Mouse (Mus musculus): ENCODE measurements at regions not wholly inside any gene's neighbourhood (a gene's known extent, or its start where the extent isn't known, plus 50 kb on each side); places are given as distances from the start of the nearest gene placed in this dataset.
"Not testable (repeated sequence)": the region's sequence is repeated elsewhere in the genome, so short reads cannot be mapped to it uniquely, and the experiment has no call there.

GRCm38 (mm10) chr10:117567379-117568137 lies 61.7 kb upstream of the Cpm start:
- no peak for DNase-seq (ENCODE audit: low spot score in 2 of 2)

- DNase-seq (ENCODE audit: low spot score in 2 of 2): no peak
These were observed 62.5 kb upstream of the Cpm start for GRCm38 (mm10) chr10:117566648-117567378.

- no peak for DNase-seq (ENCODE audit: low spot score in 2 of 2)
These were observed 63.1 kb upstream of the Cpm start for GRCm38 (mm10) chr10:117566204-117566603.

- no peak for DNase-seq (ENCODE audit: low spot score in 2 of 2)
These were observed 63.7 kb upstream of the Cpm start for GRCm38 (mm10) chr10:117565529-117566086.

GRCm38 (mm10) chr10:117565110-117565509 lies 64.2 kb upstream of the Cpm start:
- DNase-seq (ENCODE audit: low spot score in 2 of 2): no peak

DNA sequence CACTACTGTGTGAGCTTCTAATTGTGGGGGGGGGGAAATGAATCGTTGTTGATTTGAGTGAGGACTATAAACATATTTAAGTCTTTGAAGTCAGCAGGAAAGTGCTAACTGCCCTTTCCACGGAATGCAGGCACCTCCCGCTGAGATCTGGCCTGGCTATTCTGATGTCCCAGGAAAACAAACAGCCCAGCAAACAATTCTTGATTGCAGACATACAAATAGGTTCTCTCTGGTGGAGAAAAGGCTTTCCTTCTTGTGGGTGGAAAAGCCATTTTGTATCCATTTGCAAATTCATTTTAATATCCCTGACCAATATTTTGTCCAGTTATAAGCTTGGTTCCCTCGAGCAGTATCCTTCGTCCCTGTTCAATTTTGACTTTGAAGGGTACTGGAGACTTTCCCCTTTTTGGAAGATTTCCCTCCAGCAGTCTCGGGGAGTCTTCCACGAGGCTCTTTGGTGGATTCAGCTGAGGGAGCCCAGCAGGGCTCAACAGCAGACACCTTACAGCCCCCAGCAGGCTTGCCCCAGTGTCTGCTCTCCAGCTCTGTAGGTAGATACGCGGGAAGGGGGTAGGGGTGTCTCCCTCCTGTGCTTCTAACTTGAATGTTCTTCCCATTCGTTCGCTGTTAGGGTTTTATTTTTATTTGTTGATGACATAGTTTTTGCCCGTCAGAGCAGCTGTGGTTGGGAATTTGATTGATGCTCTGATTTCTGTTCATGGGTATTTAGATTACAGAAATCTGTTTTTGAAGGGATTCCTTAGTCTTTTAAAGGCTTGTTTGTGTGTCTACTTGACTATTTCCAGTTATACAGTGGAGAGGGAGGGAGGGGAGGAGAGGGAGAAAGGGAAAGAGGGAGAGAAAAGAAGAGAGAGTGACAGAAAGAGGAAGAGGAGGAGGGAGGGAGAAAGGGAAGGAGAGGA lies 64.9 kb upstream of the Cpm start:
- no peak for DNase-seq (ENCODE audit: low spot score in 2 of 2)

- DNase-seq (ENCODE audit: low spot score in 2 of 2): no peak
These were observed 65.7 kb upstream of the Cpm start for GRCm38 (mm10) chr10:117563429-117564117.

- not testable (repeated sequence) for DNase-seq (ENCODE audit: low spot score in 2 of 2)
These were observed 66.5 kb upstream of the Cpm start for GRCm38 (mm10) chr10:117562850-117563248.

GRCm38 (mm10) chr10:117561909-117562849 lies 67.1 kb upstream of the Cpm start:
- no peak for DNase-seq (ENCODE audit: low spot score in 2 of 2)

- no peak for DNase-seq (ENCODE audit: low spot score in 2 of 2)
These were observed 68.0 kb upstream of the Cpm start for GRCm38 (mm10) chr10:117561279-117561820.

- DNase-seq (ENCODE audit: low spot score in 2 of 2): no peak
These were observed 68.7 kb upstream of the Cpm start for GRCm38 (mm10) chr10:117560396-117561278.

DNA sequence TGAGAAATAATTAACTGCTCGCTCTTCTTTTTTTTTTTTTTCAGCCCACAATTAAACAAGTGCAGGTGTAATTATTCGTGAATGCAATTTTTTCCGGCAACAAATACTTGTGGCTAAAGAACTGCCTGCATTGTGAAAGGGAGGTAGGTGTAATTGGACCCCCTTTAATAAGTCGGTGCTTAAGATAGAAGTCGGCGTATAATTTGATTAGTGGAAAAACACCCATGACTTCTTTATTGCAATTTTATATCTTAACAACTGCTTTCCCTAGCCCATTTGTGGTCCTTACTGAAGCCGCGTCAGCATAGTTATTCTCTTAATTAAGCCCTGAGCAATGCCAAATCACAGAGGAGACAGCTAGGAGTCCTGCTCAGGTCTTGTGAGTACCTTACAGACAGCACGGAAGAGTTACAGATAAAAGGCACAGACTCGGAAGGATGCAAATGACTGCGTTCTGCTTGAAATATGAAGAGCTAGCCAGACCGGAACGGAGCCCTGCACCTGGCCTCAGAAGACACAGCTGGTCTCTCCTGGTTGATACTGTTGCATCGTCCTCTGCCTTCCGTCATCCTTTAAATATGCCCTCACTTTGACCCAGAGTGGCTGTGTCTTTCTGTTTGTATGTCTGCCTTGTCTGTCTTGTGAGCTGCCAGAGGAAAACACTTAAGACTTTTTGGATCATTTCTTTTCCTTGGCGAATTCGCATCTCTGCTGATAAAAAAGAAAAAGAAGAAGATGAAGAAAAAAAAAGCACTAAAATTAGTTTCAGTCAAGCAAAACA lies 69.5 kb upstream of the Cpm start:
- no peak for DNase-seq (ENCODE audit: low spot score in 2 of 2)

DNA sequence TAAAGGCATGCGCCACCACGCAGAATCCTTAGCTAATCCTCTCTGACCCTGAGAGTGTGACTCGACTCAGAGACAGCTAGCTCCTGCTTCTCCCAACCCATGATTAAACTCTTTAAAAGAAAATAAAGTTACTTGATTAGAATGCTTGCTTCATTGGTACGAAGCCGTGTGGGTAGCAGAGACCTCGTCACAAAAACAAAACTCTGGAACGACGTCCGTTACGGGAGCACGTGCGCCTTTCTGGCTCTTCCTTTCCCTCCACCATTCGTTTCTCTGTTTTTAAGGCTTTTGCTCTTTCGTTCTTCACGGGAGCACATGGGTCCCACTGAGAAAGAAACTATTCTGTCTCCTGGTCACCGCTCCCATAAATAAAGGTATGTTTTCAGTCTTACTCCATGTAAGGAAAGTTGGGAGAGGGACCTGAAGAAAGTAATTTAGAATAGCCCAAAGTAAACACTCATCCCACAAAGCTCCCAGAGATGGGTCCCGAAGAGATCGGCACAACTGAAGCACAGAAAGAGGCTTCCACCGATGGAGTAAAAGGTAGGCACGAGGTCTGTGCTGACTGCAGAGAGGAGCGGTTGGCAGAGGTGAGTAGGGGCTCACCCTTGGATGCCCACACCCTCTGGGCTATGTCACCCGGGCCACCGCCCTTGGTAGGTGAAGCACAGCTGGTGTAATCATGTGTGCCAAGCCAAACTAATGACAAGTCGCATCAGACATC lies 70.2 kb upstream of the Cpm start:
- no peak for DNase-seq (ENCODE audit: low spot score in 2 of 2)

GRCm38 (mm10) chr10:117558292-117558800 lies 71.0 kb upstream of the Cpm start:
- no peak for DNase-seq (ENCODE audit: low spot score in 2 of 2)

DNA sequence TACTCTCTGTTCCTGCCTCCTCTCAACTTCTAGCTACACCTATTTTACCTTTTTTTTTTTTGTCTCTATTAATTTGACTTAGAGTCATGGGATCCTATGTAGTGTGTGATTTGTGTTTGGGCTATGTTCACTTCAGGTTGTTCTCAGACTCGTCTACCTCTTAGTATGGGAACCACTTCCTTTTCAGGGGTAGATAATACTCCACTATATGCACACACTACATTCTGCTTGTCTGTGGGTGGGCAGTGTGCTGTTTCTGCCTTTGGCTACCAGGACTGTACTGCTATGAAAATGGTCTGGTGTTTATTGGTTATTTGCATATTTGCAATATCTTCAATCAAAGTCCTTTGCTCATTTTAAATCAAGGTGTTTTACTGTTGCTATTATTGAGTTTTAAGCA lies 71.6 kb upstream of the Cpm start:
- no peak for DNase-seq (ENCODE audit: low spot score in 2 of 2)

DNA sequence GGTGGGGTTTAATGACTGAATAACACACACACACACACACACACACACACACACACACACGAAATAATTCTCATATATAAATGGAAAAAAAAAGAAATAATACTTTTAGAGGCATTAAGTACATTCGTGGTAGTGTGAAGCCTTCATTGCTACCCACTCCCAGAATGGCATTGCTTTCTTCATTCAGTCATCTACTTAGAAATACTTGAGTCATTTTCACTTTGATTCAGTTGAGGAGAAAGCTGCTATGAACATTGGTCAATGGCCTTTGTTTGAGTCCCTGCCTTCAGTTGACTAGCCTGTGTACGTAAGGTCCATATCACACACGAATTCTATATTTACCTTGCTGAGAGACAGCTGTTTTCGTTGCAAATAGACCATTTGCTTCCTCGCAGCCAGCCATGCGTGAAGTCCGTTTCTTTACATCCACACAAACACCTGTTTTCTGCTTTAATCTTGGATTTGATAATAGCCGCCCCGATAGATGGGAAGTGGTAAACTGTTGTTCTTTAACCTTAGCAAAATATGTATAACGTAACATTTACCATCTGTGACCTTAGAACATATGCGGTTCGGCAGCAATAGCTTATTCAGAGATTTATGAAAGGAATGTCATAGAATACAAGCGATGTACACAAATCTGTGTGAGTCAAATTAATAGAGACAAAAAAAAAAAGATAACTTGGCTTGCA lies 72.3 kb upstream of the Cpm start:
- no peak for DNase-seq (ENCODE audit: low spot score in 2 of 2)
